Mouse (Mus musculus): ENCODE measurements around the gene Kif4. TPM values are rescaled to one million over a fixed set of nuclear protein-coding genes. Genes with fewer than 3 reads are reported as not detected.

Kif4 gene
- polyA plus RNA-seq, 1 experiment from 2014 or later: 39.7 TPM

Other genes with a start within 250 kb of the Kif4 start
- not detected in 2 replicates for gene Otud6a, start 196.7 kb upstream of the Kif4 start, polyA plus RNA-seq (2016; fragmentation: Nextera tagmentation; extraction: Ambion mirVana)
- gene Awat2, start 183.0 kb upstream of the Kif4 start, polyA plus RNA-seq (2016; fragmentation: Nextera tagmentation; extraction: Ambion mirVana): 0.79 and 1.1 TPM in 2 replicates
- gene Igbp1, start 131.4 kb upstream of the Kif4 start, polyA plus RNA-seq (2016; fragmentation: Nextera tagmentation; extraction: Ambion mirVana): 43.1 and 45.5 TPM in 2 replicates
- not detected in 2 replicates for gene Dgat2l6, start 100.9 kb upstream of the Kif4 start, polyA plus RNA-seq (2016; fragmentation: Nextera tagmentation; extraction: Ambion mirVana)
- gene Awat1, start 53.5 kb upstream of the Kif4 start, polyA plus RNA-seq (2016; fragmentation: Nextera tagmentation; extraction: Ambion mirVana): not detected in 2 replicates
- not detected in 2 replicates for gene P2ry4, start 30.9 kb upstream of the Kif4 start, polyA plus RNA-seq (2016; fragmentation: Nextera tagmentation; extraction: Ambion mirVana)
- not detected in 2 replicates for gene Arr3, start 20.2 kb upstream of the Kif4 start, polyA plus RNA-seq (2016; fragmentation: Nextera tagmentation; extraction: Ambion mirVana)
- gene Pdzd11, start 831 bp downstream of the Kif4 start, polyA plus RNA-seq (2016; fragmentation: Nextera tagmentation; extraction: Ambion mirVana): 111 and 119 TPM in 2 replicates
- 1.4 and 1.5 TPM in 2 replicates for gene Gdpd2, start 104.1 kb downstream of the Kif4 start, polyA plus RNA-seq (2016; fragmentation: Nextera tagmentation; extraction: Ambion mirVana)
- 15.7 and 17.4 TPM in 2 replicates for gene Dlg3, start 142.0 kb downstream of the Kif4 start, polyA plus RNA-seq (2016; fragmentation: Nextera tagmentation; extraction: Ambion mirVana)

All from limb, embryonic 10.5 days (tissue).